Mouse (Mus musculus): Measurements from ENCODE around the gene Btbd1.
A peak's percentile ranks its signal among the peaks of the same experiment; 100 is the strongest.
"Not testable (repeated sequence)": the region's sequence is repeated elsewhere in the genome, so short reads cannot be mapped to it uniquely, and the experiment has no call there.

Gene Btbd1

DNA sequence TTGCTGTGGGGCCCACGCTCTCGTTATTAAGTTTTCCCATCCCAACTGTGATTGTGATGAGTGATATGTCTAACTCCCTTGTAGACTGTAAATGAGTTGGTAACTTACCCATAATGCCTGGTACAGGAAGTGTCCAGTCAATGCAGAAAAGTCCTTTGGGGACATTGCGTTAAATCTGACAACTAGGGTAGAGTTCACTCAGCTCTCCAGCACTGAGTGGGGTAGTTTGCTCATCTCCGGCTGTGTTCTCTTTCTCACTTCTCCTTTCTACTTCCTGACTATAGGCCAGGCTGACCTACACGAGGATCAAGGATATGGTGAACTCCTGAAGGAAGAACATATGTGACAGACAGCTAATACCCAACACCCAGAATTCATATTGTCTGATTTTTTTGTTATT is 20.0 kb upstream of the Btbd1 start:
- DNase-seq: no peak

DNA sequence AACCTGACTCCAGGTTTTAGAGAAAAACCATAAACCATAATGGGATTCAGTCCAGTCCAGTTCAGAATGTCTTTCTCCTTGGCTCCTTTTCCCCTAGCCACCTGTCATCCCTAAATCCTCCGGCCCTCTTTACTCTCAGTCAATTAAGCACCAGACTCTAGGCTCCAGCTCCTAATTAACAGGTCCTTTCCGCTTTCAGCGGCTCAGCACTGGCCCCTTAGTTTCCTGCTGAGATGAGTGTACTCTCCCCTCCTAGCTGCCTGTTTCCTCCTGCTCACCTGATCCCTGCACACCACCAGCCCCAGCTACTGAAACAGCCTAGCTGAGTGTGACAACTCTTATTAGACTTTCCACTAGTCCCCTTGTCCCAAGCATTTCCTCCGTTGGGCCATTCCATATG is 18.5 kb upstream of the Btbd1 start:
- DNase-seq: no peak

DNA sequence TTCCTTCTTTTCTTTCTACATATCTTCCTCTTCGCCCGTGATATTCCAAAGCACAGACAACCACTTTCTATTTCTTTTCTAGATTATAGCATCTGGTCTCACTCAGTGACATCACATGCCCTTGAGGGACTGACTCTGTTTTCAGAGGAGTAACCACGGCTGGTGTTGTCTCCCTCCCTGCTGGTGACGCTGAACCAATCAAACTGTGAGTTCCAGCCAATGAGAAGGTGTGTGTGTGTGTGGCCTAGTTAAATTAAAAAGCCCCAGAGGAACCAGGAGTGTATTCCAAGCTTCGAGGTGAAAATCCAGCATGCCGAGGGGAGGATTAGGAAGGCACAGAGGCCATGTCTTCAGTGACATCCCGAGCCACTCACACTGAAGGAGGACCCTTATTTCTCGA is 17.8 kb upstream of the Btbd1 start:
- DNase-seq: no peak

DNA sequence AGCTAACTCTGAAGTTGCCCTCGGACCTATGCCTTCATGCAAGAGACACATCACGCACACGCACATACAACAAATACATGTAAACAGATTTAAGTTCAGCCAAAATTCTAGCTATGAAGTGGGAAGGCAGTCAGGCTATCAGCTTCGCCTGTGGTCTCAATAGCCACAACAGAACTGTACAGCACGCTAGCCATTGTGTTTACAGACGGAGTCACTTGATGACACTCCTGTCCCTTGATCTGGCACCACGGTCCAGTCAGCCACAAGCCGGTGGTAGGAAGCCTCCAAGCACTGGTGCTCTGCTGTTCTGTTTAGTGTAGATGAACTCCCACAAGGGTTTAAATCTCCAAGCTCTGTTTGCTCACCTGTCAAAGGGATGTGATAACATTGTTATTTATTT is 16.8 kb upstream of the Btbd1 start:
- DNase-seq: no peak

DNA sequence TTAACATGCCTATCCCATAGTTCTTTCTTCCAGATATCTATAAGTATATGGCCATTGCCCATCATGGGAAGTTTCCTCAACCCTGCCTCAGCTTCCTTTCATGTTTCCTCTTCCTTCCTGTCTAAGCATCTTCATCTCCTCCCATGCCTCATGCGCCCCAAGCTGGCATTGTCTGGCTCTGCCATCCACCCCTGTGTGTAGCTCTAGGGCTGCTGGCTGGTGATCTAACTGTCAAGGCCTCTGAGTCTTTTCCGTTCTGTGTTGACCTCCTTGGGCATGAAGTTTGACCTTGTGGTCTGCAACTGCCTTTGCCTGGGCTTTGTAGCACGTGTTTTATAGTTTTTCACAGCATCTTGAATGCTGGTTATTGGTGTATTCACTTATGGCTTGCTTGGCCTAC is 16.1 kb upstream of the Btbd1 start:
- no peak for DNase-seq

DNA sequence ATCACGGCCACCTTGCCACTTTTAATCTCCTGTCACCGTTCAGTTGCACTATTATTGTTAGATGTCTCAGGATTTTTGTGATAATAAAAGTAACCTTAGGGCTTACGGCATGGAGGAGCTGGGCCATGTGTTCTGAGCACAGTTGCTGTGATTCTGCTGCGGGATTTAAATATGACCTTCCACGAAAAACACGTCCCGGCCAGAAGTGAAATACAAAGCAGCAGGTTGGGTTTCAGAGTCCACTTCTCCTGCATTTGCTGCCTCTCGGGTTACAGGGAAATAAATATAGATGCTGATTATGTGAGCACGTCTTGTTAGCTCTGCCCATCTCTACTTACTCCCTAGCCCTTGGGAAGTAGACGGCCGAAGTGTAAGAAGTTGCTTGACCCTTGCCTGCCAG is 15.6 kb upstream of the Btbd1 start:
- DNase-seq: no peak

DNA sequence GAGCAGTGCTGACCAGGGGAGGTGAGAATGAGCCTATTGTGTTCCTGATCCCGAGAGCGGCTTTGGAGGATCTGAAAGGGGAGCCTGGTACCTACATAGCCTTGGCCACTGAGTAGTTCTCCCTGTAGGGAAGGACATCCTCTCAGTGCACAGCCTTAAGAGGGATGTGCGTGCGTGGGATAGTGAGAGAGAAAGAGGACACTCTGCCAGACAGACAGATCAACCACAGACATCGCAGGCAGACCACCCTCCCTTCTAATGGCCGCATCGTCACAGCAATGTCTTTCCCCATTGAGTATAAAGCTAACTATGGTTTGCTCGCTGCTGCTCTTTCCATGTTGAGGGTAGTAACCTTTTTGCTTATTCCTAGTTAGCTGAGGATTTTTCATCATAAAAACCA is 14.7 kb upstream of the Btbd1 start:
- no peak for DNase-seq

DNA sequence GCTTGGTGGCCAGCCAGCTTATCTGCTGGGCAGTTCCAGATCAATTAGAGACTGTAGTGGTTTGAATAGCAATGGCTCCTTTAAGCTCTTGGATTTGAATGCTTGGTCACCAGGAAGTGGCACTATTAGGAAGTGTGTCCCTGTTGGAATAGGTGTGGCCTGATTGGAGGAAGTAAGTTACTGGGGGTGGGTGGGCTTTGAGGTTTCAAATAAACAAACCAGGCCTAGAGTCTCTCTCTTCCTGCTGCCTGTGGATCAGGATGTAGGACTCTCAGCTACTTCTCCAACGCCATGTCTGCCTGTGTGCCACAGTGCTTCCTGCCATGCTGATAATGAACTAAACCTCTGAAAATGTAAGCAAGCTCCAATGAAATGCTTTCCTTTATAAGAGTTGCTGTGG is 13.8 kb upstream of the Btbd1 start:
- no peak for DNase-seq

DNA sequence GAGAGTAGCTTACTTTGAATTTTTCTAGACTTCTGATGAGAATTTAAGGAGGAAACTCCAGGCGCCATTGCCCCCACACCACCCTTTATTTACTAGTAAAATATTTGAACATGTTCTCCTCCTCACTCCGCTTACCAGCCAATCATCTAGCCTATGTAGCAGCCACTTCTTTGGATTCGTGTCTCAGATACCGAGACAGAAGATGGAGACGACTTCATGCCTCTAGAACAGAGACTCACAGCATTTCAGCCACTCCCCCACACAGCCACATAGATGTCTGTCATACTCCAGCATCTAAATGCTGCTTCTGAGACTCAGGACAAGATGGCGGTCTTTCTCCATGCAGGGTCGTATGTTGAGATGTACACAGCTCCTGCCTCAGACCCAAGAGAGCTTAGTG is 12.9 kb upstream of the Btbd1 start:
- no peak for DNase-seq

DNA sequence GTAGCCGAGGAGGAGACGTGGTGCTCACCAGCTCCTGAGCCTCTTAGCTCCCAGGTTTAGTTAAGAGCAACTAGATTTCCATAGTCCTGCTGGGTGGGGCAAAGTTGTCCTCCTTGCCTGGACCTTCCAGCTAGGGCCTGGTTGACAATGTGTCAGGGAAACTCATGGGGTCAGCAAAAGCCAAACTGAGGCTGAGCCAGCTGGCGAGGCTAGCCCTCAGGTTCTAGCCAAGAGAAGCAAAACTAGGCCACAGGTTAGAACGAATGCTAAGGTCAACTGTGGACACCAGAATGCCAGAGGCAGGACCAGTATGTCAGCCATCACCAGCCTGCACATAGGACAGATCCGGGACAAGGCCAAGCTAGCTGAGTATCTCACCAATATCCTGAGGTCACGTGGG is 12.2 kb upstream of the Btbd1 start:
- DNase-seq: peak; percentile 62

DNA sequence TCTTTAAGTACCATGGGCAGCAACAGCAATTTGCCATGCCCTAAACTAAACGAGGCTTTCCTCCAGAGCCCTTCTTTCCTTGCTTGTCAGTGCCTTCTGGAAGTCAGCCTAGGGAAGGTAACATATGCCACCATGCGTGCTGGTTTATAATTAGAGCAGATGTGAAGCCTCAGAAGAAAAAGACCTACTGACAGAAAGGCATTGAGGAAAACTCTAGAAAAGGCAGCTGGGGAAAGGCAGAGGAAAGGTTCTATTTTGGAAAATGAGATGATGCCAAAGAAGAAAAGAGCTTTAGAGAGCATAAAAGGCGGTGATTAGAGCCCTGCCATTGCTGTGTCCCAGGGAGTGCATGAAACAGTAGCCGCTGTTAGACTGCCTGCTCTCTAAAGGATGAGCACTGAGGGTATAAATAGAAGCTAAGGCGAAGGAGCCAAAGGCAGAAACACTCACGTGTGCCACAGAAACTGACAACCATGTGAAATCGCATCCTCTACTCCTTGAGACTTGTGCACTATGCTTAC is 11.5 kb upstream of the Btbd1 start:
- DNase-seq: no peak

DNA sequence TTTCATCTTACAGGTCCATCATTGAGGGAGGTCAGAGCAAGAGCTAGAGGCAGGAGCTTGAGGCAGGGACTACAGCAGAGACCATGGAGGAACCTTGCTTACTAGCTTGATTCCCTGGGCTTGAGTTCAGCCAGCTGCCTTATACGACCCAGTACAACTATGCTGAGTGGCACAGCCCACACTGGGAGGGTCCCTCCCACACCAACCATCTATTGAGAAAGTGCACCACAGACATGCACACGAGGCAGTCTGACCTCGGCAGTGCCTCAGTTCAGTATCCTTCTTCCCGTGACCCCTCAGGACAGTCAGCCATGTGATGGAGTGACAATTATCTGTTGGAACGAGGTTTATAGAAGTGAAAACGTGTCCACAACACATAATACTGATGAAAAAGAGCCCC is 10.5 kb upstream of the Btbd1 start:
- DNase-seq: no peak

DNA sequence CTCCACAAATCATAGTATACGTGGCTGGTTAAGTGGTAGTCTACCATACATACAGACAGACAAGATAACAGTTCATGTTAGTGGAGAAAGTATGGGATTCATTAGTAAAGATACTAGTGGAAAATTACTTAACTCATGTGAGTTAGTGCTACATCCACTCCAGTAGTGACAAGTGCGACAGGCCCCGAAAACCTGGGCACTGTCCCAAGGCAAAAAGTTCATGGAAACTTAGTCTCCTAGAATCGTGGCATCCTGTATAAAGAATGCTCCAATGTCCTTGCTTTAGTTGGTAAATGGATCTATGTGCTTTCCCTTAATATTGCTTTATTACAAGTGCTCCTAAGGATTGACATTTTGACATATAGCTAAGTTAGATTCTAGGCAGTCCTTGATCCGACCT is 8.5 kb upstream of the Btbd1 start:
- not testable (repeated sequence) for DNase-seq

DNA sequence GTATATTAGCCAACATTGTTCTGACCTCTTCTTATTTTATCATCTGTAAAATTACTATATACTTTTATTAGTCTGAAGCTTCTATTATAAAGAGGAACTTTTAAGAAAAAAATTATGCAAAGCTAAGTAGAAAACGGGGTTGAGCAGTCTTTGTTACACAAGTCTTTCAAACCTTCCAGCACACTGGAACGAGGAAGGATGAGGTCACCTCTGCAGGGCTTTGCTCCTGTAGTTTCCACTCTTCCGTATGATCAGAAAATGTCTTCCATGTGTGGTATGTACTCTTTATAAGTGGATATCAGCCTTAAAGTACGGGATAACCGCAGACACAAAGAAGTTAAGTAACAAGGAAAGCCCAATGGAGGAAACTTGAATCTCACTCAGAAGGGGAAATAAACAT is 6.2 kb upstream of the Btbd1 start:
- no peak for DNase-seq

DNA sequence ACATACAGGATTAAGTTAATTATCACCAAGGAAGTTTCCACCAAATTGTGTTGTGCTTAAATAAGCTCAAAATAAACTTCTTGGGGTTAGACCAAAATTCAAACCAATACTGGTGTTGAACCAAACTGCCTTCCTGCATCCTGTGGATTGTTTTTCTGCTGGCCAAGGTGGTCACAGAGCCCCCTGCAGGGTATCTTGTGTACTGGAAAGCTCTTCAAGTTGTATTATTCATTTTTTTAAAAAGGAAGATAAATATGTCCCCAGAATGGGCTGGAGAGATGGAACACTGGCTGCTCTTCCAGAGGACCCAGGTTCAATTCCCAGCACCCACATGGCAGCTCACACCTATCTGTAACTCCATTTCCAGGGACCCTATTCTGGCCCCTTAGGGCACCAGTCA is 5.6 kb upstream of the Btbd1 start:
- DNase-seq: no peak

DNA sequence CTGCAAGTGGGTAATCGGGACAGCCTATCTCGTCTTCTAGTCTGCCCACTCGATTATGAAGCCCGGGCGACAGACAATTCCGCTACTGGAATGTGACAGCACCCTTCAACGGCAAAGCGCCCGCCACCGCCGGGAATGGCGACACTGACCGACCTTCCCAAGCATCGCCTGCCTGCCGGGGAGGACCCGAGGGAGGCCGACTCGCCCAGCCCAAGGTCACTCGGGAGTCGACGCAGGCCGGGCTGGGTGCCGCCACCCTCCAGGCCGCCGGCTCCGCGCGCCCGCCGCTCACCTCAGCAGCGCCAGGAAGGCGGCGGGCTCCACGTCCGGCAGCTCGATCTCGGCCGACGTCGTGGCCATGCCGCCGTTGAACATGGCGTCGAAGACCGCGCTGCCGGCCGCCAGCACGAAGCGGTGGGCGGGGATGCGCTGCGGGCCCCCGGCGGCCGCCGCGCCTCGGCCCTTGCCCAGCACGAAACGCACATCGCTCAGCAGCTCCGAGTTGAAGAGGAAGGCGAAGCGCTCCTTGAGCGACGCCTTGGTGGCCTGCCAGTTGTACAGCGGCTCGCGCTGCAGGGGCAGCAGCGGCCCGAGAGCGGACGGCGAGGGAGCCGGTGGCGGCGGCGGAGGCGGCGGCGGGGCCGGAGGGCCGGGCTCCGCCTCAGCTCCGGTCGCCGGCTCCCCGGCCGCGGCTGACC is 401 bp downstream of the Btbd1 start:
- peak; percentile 52 for DNase-seq

DNA sequence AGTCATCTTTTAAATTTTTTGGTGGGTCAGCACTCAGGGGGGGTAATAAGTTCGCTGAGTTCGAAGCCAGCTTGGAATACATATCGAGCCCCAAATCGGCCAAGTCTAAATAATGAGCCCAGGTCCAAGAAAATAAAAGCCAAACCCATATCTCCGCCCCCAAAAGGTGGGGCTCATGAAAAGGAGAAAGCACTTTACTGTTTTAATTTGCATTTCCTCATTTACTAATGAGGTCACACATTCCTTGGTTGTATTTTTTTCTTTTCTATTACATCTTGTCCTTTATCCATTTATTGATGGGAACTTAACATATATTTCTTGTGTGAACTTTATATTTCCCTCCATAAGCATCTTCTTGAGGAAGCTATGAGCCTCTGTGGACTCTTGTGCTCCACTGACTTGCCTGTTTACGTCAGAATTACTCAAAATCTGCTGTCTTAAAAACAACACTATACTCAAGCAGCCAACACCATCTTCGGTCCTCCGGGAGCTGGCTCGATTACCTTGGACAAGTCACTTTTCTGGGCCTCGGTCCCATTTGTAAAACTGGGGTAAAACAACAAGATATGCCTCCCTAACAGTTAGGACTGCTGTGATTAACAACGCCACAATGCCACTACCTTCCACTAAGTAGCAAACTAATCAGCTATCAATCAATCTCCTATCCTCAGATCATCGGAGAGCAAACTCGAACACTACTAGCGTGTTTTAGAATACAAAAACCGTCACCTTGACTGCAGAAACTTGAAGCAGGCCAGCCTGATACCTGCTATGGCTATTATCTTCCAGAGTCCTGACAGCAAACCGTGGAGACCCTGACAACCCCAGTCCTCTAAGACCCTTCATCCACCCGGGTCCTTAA is 1.2 kb downstream of the Btbd1 start:
- DNase-seq: no peak

DNA sequence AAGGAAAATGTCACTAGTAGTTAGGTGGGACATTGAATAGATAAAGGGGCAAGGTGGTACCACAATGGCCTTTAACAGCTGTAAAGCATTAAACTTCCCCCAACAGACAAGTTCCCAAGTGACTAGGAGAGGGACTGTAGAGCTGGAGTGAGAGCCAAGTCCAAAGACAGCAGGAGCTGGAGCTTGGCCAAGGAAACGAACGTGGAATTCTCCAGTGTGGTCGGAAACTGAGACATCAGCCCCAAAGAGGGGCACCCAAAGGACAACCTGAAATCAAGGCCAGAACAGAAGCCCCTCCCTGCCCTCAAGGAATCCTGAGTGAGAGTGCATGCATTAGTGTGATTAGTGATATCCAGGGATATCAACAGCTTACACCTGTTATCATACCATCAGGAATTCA is 3.9 kb downstream of the Btbd1 start:
- peak; percentile 20 for DNase-seq

DNA sequence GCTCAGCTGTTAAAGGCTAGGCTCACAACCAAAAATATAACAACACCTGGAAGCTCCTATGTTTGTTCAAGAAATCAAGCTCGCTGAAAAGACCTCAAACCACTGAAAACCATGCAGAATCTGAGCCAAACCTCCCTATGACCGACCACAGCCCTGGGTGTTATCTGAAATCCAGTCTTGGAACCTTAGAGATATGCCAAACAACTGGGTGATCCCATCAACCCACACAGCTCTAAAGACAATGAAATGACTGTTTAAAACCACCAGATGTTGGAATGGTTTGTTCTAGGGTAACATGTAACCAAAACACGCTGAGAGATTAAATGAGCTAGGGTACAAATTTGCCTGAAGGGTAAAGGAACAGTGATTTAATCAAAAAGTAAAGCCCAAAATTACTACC is 4.3 kb downstream of the Btbd1 start:
- DNase-seq: no peak

DNA sequence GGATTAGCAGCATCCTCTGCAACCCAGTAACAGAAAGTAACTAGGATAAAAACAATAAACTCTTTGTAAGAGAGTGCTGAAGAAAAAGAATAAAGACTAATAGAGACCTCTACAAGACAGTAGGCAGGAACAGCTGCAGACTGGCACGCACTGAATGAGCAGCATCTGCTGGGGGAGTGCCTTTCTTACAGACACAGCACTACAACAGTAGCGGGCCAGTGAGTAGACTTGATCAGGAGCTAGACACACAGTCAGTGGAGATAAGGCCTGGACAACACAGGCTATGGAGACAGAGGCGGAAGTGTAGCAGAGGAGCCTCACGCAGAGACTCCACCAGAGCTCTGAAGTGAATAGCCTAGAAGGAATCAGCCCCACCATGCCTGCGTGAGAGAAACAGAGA is 23.2 kb downstream of the Btbd1 start:
- DNase-seq: no peak

DNA sequence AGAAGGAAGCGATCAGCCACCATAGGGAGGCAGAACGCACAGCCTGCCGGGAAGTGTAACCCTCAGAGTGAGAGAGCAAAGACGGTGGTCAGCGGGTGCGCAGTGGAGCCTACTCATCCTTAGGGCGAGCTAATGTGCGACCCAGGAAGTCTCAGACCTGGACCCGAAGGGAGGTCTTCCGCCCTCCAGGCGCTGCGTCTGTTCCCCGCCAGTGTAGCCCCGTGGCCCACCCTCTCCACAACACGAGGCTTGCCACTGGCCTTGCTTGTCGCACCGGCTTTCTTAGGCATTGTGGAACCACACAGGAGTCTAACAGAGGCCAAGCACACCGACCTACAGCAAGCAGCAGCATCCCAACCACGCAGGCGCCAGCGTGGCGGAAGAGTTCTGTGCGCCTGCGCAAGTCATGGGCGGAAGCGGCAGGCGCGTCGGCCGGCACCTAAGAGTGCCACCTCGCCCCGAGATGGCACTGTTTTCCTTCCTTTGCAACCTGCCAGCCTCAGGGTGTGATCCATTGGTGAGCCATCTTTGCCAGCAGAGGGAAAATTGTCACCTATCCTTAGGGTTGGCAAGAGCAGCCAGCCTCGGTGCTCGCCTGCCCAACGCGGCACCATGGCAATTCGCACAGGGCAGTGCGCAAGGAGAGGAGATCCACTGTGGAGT is 40.0 kb downstream of the Btbd1 start, which contains the start of gene 3110040N11Rik:
Gene 3110040N11Rik (minus strand): TSS at position 384 of the 663 bp plus-strand sequence.
- peak; percentile 79 for DNase-seq

DNA sequence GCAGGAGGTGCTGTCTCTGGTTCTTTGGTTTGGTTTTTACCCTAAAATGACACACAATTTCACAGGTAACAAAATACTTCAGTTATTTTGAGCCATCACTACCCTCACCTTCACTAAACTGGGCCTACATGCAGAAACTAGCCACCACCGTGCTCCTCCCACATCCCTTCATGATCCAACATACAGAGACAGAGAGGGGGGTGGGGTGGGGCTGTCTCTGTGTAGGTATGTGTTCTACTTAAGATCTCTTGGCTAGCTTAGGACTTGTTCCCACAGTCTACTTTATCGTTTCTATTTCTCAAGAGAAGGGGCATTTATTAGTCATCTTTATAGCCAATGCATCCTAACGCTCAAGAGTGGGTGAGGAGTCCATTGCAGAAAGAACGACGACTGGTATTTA is 40.7 kb downstream of the Btbd1 start:
- no peak for DNase-seq

DNA sequence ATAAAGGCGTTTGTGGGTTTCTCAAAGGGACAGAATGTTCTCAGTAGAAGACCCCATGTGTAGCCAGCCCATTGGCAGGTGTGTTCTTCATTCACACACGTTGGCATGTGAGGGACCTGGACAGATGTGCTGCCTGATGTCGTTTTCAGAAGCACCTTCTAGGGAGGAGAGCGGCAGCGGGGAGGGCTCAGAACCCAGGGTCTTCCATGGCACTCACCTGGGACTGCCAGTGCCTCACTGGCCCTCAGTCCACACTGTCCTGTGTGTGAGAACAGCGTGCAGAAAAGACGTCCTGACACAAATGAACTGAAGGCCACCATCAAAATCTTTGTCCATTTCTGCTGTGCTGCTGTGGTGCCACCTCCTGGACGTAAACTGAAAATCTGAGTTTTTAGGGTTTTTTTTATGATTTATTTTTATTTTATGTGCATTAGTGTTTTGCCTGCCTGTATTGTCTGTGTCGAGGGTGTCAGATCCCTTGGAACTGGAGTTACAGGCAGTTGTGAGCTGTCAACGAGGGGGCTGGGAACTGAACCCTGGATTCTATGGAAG is 51.5 kb downstream of the Btbd1 start:
- no peak for DNase-seq
